Mouse (Mus musculus): ENCODE measurements around the gene Cxcr6. TPM values are rescaled to one million over a fixed set of nuclear protein-coding genes. Genes with fewer than 3 reads are reported as not detected.

The Cxcr6 gene
- 0.23 and 0.33 TPM in 2 replicates for polyA plus RNA-seq (2014; fragmentation: Nextera tagmentation; extraction: Ambion mirVana)

DNA sequence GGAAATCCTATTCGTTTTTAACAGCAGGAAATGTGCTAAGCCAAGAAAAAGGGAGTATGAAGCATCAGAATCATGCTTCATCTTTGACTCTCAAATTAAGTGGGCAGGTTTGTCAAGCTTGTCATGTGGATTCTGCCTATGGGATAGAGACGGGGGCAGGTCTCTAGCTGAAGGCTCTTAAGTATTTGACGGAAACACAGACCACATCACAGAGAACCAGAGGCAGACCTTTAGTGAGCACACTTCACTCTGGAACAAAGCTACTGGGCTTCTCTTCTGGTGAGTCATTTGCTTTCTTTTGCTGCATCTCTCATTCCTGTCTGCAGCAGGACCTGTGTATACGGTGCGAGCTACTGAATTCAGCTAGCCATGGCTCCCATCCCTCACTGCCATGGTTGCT lies at the start of gene Cxcr6:
TSS of gene Cxcr6 (plus strand) at position 209 of the 400 bp plus-strand sequence.
- WGBS = 88% methylated on average over 5 of the region's 5 CpGs
- no peaks in the 10 kb centered on the region for H3K9me3 ChIP-seq (ENCODE audit: control insufficient read depth, low read length)
- no peak within 1 kb of the TSS for H3K9ac ChIP-seq (ENCODE audit: low read length)
- H3K4me2 ChIP-seq (ENCODE audit: low read depth, severe bottlenecking) = no peak within 1 kb of the TSS
- no peak within 1 kb of the TSS for H3K27ac ChIP-seq (replicated peaks; ENCODE audit: low read depth, low read length)
- H3K27me3 ChIP-seq (ENCODE audit: control insufficient read depth, insufficient read depth, low read length) = no peaks in the 10 kb centered on the region
- no peak within 1 kb of the TSS for H3K4me3 ChIP-seq (ENCODE audit: low read depth, low read length)
- no peak for ATAC-seq (ENCODE audit: insufficient number of reproducible peaks, low FRiP score, low TSS enrichment, low read depth)
- DNase-seq (ENCODE audit: low spot score) = no peak
- peaks cover 4% of the 10 kb centered on the region; the same call in 1 of the 2 replicates for H3K36me3 ChIP-seq (ENCODE audit: control insufficient read depth, insufficient read depth, low read length)
- H3K4me1 ChIP-seq (ENCODE audit: control insufficient read depth, insufficient read depth, low read length) = no peaks in the 10 kb centered on the region

DNA sequence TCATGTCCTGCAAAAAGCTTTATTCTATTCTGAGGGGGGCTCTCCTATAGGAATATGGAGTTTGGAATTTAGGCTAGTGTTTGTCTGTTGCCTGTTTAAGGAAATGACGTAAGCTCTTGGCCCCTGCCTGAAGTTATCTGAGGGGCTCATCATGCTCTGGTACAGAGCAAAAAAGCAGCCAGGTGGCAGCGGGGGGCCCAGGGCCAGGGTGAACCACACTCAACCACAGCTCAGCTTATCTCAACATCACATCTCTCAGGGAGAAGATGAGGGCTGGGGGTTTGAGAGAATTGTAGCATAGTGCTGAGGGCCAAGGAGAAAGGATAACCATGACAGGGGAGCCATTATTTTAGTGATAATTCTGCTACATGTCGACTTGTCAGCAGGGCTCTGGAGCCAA lies 49.5 kb upstream of the Cxcr6 start:
- no peaks in the 10 kb centered on the region for H3K4me1 ChIP-seq (ENCODE audit: control insufficient read depth, insufficient read depth, low read length)
- H3K36me3 ChIP-seq (ENCODE audit: control insufficient read depth, insufficient read depth, low read length) = no peaks in the 10 kb centered on the region
- DNase-seq (ENCODE audit: low spot score) (no peak), ATAC-seq (ENCODE audit: insufficient number of reproducible peaks, low FRiP score, low TSS enrichment, low read depth) (no peak)
- no peak overlapping the region for H3K27ac ChIP-seq (replicated peaks; ENCODE audit: low read depth, low read length)
- H3K9me3 ChIP-seq (ENCODE audit: control insufficient read depth, low read length) = no peaks in the 10 kb centered on the region
- WGBS = 78% methylated on average over 3 of the region's 3 CpGs
- H3K9ac ChIP-seq (ENCODE audit: low read length) = no peak overlapping the region
- no peak overlapping the region for H3K4me2 ChIP-seq (ENCODE audit: low read depth, severe bottlenecking)
- H3K27me3 ChIP-seq (ENCODE audit: control insufficient read depth, insufficient read depth, low read length) = no peaks in the 10 kb centered on the region
- H3K4me3 ChIP-seq (ENCODE audit: low read depth, low read length) = no peak overlapping the region

DNA sequence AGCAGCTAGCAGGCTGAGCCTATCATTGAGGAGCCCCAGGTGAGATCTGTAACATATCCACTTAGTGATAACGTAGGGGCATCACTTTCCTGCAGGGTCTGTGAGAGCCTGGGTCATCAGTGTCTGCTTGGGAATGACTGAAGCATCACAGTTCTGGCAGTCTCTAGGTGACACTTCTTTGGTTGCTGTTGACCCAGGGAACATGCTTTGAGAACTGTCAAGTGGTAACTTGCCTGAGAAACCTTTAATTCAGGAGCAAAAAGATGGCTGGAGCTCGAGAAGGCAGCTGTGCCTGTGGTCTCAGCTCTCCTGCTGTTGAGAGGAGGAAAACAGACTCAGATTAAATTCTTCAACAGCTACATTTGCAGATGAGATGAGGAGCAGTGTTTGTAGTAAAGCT lies 48.9 kb upstream of the Cxcr6 start:
- ATAC-seq (ENCODE audit: insufficient number of reproducible peaks, low FRiP score, low TSS enrichment, low read depth) (no peak), DNase-seq (ENCODE audit: low spot score) (no peak)
- Histone ChIP-seq H3K27me3 (ENCODE audit: control insufficient read depth, insufficient read depth, low read length) (no peaks in the 10 kb centered on the region), H3K27ac (replicated peaks; ENCODE audit: low read depth, low read length) (no peak overlapping the region), H3K36me3 (ENCODE audit: control insufficient read depth, insufficient read depth, low read length) (no peaks in the 10 kb centered on the region), H3K9ac (ENCODE audit: low read length) (no peak overlapping the region), H3K4me3 (ENCODE audit: low read depth, low read length) (no peak overlapping the region), H3K9me3 (ENCODE audit: control insufficient read depth, low read length) (no peaks in the 10 kb centered on the region), H3K4me1 (ENCODE audit: control insufficient read depth, insufficient read depth, low read length) (no peaks in the 10 kb centered on the region), H3K4me2 (ENCODE audit: low read depth, severe bottlenecking) (no peak overlapping the region)
- 51% methylated on average over 2 of the region's 2 CpGs for WGBS

DNA sequence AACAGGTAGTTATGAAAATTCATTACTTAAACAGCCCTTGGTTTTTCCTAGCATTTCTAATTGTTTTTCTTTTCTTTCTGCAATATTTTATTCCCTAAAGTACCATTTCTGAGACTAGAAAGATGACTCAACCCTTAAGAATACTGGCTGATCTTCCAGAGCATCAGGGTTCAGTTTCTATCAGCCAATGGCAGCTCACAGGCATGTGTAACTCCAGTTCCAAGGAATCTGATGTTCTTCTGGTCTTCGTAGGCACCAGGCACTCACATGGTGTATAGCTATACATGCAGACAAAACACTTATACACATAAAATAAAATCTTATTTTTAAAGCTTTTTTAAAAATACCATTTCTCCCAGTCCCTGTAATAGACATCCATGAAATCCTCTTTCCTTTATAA lies 48.1 kb upstream of the Cxcr6 start:
- ATAC-seq (ENCODE audit: insufficient number of reproducible peaks, low FRiP score, low TSS enrichment, low read depth) (no peak), DNase-seq (ENCODE audit: low spot score) (no peak)
- Histone ChIP-seq H3K9me3 (ENCODE audit: control insufficient read depth, low read length) (no peaks in the 10 kb centered on the region), H3K4me2 (ENCODE audit: low read depth, severe bottlenecking) (no peak overlapping the region), H3K27me3 (ENCODE audit: control insufficient read depth, insufficient read depth, low read length) (no peaks in the 10 kb centered on the region), H3K9ac (ENCODE audit: low read length) (no peak overlapping the region), H3K4me1 (ENCODE audit: control insufficient read depth, insufficient read depth, low read length) (no peaks in the 10 kb centered on the region), H3K4me3 (ENCODE audit: low read depth, low read length) (no peak overlapping the region), H3K36me3 (ENCODE audit: control insufficient read depth, insufficient read depth, low read length) (no peaks in the 10 kb centered on the region), H3K27ac (replicated peaks; ENCODE audit: low read depth, low read length) (no peak overlapping the region)
- 79% methylated on average over 1 of the region's 1 CpGs for WGBS

DNA sequence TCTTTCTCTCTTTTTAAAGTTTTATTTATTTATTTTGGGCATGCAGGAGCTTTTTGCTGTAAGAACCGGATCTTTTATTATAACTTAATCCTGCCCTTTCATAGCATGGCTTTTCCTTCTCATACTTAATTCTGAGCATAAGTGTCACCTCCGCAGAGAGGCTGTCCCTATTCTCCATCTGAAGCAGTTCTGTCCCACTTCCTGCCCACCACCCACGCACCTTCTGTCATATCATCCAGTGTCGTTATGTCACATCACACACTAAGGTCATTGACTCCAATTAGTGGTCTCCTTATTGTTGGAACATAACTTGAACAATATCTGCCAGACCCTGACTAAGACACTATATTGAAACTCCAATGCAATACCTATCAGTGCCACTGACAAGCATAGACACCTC lies 47.6 kb upstream of the Cxcr6 start:
- H3K9me3 ChIP-seq (ENCODE audit: control insufficient read depth, low read length) = no peaks in the 10 kb centered on the region
- no peak overlapping the region for H3K27ac ChIP-seq (replicated peaks; ENCODE audit: low read depth, low read length)
- H3K4me1 ChIP-seq (ENCODE audit: control insufficient read depth, insufficient read depth, low read length) = no peaks in the 10 kb centered on the region
- H3K4me3 ChIP-seq (ENCODE audit: low read depth, low read length) = no peak overlapping the region
- no peaks in the 10 kb centered on the region for H3K36me3 ChIP-seq (ENCODE audit: control insufficient read depth, insufficient read depth, low read length)
- DNase-seq (ENCODE audit: low spot score) (no peak), ATAC-seq (ENCODE audit: insufficient number of reproducible peaks, low FRiP score, low TSS enrichment, low read depth) (no peak)
- H3K27me3 ChIP-seq (ENCODE audit: control insufficient read depth, insufficient read depth, low read length) = no peaks in the 10 kb centered on the region
- H3K9ac ChIP-seq (ENCODE audit: low read length) = no peak overlapping the region
- H3K4me2 ChIP-seq (ENCODE audit: low read depth, severe bottlenecking) = no peak overlapping the region
- WGBS = 76% methylated on average over 4 of the region's 4 CpGs

DNA sequence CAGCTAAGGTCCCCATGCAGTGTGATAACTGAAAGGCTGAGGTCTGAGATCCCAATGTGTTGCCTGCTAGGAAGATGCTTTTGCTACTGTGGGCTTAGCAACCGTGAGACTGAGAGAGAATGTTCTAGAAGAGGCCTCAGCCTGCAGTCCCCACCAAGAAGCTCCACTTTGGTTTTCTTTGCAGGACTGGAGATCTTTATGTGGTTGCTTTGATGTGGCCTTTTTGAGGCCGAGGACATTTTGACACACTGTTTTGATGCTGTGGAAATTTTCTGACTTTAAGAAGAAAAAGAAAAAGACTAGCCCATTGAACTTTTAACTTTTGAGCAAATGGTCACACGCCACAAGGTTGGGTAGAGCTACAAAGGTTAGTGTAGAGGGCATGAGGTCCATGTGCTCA lies 45.5 kb upstream of the Cxcr6 start:
- WGBS = 89% methylated on average over 3 of the region's 3 CpGs
- DNase-seq (ENCODE audit: low spot score) = no peak

DNA sequence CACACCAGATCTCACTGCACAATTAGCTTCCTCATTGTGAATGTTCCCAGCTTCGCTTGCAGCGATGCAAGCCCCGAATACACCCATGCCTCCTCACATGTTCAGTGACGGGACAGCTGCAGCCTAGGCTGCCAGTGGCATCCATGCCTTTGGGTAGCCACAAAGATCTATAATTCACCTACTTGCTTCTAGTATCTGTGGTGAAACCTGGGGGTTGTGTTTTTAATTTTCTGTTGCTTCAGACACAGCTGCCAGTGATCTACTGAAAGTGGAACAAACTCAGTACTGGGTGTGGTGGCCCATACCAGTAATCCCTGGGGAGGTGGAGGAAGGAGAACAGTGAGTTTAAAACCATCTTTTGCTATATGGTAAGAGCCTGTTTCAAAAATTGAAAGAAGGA lies 43.4 kb upstream of the Cxcr6 start:
- H3K4me2 ChIP-seq (ENCODE audit: low read depth, severe bottlenecking) = no peak overlapping the region
- no peak overlapping the region for H3K27ac ChIP-seq (replicated peaks; ENCODE audit: low read depth, low read length)
- no peaks in the 10 kb centered on the region for H3K27me3 ChIP-seq (ENCODE audit: control insufficient read depth, insufficient read depth, low read length)
- ATAC-seq (ENCODE audit: insufficient number of reproducible peaks, low FRiP score, low TSS enrichment, low read depth) (no peak), DNase-seq (ENCODE audit: low spot score) (no peak)
- no peak overlapping the region for H3K4me3 ChIP-seq (ENCODE audit: low read depth, low read length)
- no peaks in the 10 kb centered on the region for H3K4me1 ChIP-seq (ENCODE audit: control insufficient read depth, insufficient read depth, low read length)
- no peaks in the 10 kb centered on the region for H3K9me3 ChIP-seq (ENCODE audit: control insufficient read depth, low read length)
- H3K9ac ChIP-seq (ENCODE audit: low read length) = no peak overlapping the region
- WGBS = 87% methylated on average over 4 of the region's 4 CpGs
- no peaks in the 10 kb centered on the region for H3K36me3 ChIP-seq (ENCODE audit: control insufficient read depth, insufficient read depth, low read length)

More for the DNA sequence above, 45.5 kb upstream of the Cxcr6 start:
- Histone ChIP-seq H3K4me2 (ENCODE audit: low read depth, severe bottlenecking) (no peak overlapping the region), H3K36me3 (ENCODE audit: control insufficient read depth, insufficient read depth, low read length) (no peaks in the 10 kb centered on the region), H3K4me1 (ENCODE audit: control insufficient read depth, insufficient read depth, low read length) (no peaks in the 10 kb centered on the region), H3K27ac (replicated peaks; ENCODE audit: low read depth, low read length) (no peak overlapping the region), H3K4me3 (ENCODE audit: low read depth, low read length) (no peak overlapping the region), H3K9me3 (ENCODE audit: control insufficient read depth, low read length) (no peaks in the 10 kb centered on the region), H3K9ac (ENCODE audit: low read length) (no peak overlapping the region), H3K27me3 (ENCODE audit: control insufficient read depth, insufficient read depth, low read length) (no peaks in the 10 kb centered on the region)
- ATAC-seq (ENCODE audit: insufficient number of reproducible peaks, low FRiP score, low TSS enrichment, low read depth) = no peak

DNA sequence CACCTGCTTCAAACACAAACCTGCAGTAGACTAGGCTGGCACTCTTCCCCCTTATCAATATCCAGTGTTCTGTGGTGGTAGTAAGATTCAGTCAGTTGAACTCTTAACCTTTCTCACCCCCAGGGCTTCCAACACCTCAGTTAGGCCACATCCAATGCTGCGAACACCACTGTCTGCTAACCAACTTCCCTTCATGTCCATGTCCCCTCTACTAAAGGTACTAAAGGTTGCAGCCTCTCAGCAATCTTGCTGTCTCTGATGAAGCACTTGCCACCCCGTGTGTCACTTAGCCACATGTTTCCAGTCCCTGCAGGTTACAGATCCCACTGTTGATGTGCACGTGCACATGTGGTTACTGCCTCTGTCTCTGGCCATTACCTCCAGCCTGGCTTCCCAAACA lies 42.5 kb upstream of the Cxcr6 start:
- Histone ChIP-seq H3K4me1 (ENCODE audit: control insufficient read depth, insufficient read depth, low read length) (no peaks in the 10 kb centered on the region), H3K27me3 (ENCODE audit: control insufficient read depth, insufficient read depth, low read length) (no peaks in the 10 kb centered on the region), H3K27ac (replicated peaks; ENCODE audit: low read depth, low read length) (no peak overlapping the region), H3K9me3 (ENCODE audit: control insufficient read depth, low read length) (no peaks in the 10 kb centered on the region), H3K36me3 (ENCODE audit: control insufficient read depth, insufficient read depth, low read length) (no peaks in the 10 kb centered on the region), H3K9ac (ENCODE audit: low read length) (no peak overlapping the region), H3K4me3 (ENCODE audit: low read depth, low read length) (no peak overlapping the region), H3K4me2 (ENCODE audit: low read depth, severe bottlenecking) (no peak overlapping the region)
- no peak for ATAC-seq (ENCODE audit: insufficient number of reproducible peaks, low FRiP score, low TSS enrichment, low read depth)
- 72% methylated on average over 3 of the region's 3 CpGs for WGBS
- no peak for DNase-seq (ENCODE audit: low spot score)

DNA sequence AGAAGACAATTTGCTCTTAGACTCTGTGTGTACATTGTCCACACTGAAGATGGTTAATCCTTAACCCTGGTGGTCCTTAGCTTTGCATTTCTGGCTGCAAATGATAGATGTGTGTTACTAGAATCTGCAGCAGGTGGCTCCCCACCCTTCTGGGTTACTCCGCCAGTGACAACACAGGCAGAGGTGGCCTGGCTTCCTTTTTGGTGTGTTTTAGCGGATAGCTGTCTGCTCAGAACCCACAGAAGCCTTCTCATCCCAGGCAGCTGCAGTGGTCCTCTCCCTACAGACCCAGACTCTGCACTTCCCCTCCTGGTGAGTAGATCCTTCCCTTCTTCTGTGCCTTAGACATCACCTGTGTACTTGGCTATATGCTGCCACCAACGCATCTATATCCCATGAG lies 39.3 kb upstream of the Cxcr6 start:
- H3K27me3 ChIP-seq (ENCODE audit: control insufficient read depth, insufficient read depth, low read length) = no peaks in the 10 kb centered on the region
- no peak overlapping the region for H3K9ac ChIP-seq (ENCODE audit: low read length)
- ATAC-seq (ENCODE audit: insufficient number of reproducible peaks, low FRiP score, low TSS enrichment, low read depth) (no peak), DNase-seq (ENCODE audit: low spot score) (no peak)
- no peaks in the 10 kb centered on the region for H3K36me3 ChIP-seq (ENCODE audit: control insufficient read depth, insufficient read depth, low read length)
- H3K4me3 ChIP-seq (ENCODE audit: low read depth, low read length) = no peak overlapping the region
- H3K27ac ChIP-seq (replicated peaks; ENCODE audit: low read depth, low read length) = no peak overlapping the region
- no peaks in the 10 kb centered on the region for H3K9me3 ChIP-seq (ENCODE audit: control insufficient read depth, low read length)
- 79% methylated on average over 3 of the region's 3 CpGs for WGBS
- H3K4me2 ChIP-seq (ENCODE audit: low read depth, severe bottlenecking) = no peak overlapping the region
- H3K4me1 ChIP-seq (ENCODE audit: control insufficient read depth, insufficient read depth, low read length) = no peaks in the 10 kb centered on the region
